Mouse (Mus musculus) cerebellum, postnatal 10 days (tissue): ENCODE results near the gene Cadps.

Experiments
- DNase-seq, 2 experiments: peaks; one replicate each; pipeline ENCODE4 v3.0.0; 2021; ENCODE audit warnings: mixed read lengths in 2 of 2

Gene Cadps

DNA sequence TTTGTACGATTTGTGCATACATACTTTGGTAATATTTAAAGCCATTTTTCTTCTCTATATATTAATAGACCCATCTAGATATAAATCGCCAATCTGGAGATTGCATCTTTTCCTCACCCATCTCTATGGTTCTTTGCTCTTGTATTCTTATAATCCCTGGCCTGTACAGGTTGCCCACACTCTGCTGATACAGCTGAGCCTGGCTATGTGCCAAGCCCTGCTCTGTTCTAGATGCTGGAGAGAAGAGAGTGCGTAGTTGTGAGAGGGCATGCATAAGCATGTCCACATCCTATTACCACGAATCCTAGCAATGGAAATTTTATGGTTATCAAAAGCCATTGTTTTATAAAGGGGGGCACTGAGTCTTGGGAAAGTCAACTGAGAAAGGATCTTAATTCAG, 360.7 kb downstream of the Cadps start:
- peak; percentile 52 to 57 for DNase-seq

DNA sequence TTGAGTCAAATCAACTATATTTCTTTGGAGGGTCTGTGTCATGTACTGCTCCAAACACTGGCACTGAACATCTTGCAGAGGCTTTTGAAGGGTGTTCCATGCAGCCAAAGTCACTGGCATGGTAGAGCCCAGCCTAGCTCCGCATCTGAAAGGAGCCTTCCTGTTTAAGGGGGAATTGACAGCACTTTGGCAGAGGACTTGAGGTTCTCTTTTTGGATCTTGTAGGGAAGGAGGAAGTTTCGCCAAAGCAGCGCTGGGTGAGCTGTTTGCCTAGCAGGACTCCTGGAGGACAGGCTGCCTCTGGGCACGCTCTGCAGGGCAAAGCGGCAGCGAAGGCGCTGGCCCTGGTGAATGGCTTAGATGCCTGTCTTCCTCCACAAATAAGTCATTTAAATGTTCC, 363.2 kb downstream of the Cadps start:
- DNase-seq: peak; percentile 51 to 62

- DNase-seq: no peak
These were observed 367.8 kb downstream of the Cadps start for GRCm38 (mm10) chr14:12455064-12455591.

- peak; percentile 27 to 31 for DNase-seq
These were observed 372.1 kb downstream of the Cadps start for GRCm38 (mm10) chr14:12450807-12451206.

- DNase-seq: no peak
These were observed 374.0 kb downstream of the Cadps start for GRCm38 (mm10) chr14:12448883-12449282.

- DNase-seq: no peak
These were observed 381.9 kb downstream of the Cadps start for GRCm38 (mm10) chr14:12441019-12441418.

- no peak for DNase-seq
These were observed 384.9 kb downstream of the Cadps start for GRCm38 (mm10) chr14:12437976-12438375.

DNA sequence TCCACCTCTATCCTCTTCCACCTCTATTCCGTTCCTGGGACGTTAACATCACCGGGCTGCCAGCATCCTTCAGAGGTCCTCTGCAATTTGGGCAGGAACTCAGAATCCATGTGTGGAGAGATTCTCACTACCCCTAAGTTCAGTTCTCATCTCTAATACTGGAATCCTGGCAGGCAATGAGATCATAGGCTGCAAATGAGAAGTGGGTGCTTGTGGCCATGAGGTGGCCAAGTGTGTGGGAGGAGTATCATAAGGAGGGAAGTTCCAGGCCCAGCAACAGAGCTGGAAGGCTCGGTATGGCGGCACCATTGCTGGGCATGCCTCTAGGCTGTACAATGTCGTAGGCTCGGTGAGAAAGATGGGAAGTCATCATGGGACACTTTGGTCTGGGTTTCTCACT, 385.5 kb downstream of the Cadps start:
- no peak for DNase-seq

DNA sequence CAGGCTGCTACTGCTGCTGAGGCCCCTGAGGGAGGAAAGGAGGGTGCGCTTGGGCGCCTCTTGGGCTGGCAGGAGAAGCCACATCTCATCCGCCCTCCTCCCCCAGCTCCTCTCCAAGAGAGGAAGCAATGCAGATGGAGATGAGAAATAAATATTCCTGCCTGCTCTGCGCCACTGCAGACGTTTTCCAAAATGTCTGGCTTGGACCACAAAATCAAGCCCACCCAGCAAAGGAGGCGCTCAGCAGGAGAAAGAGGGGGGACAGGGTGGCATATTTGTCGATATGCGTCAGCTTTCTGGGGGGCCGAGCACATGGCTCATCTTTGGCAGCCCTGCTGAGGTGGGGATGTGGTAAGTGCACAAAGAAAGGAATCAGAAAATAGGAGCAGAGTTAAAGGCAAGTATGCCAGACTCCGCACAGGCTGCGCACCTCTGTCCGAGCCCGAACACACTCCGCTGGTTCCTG, 385.9 kb downstream of the Cadps start:
- DNase-seq: no peak

DNA sequence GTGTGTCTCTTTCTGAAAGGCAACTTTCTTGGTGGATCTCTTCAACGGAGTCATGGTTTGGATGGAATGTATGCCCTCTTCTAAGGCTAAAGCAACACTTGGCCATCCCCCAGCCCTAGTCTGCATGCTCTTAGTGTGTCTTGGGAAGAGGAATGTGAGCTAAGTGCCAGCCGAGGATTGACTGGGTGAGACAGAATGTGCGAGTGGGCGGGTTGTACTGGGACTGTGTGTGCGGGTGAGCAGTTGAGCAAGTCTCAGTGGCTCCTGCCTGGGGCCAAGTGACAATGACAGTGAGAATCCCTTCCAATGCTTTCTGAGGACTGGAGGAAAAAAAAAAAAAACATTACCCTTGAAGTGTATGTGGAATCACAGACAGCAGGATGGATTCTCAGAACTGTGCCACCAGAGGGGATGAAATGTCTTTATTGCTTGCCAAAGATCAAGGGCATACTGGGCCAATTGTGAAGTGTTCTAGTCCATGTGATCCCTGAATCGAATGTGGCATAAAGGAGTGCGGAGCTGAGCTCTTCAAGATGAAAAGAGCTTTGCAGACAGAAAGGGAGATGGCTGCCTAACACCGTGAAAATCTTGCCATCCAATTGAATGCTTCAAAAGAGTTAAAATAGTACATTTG, 394.7 kb downstream of the Cadps start:
- peak; percentile 15 to 20 for DNase-seq

GRCm38 (mm10) chr14:12425311-12425710, 397.6 kb downstream of the Cadps start:
- peak; percentile 62 to 74 for DNase-seq

GRCm38 (mm10) chr14:12410276-12410675, 412.6 kb downstream of the Cadps start:
- DNase-seq: no peak

DNA sequence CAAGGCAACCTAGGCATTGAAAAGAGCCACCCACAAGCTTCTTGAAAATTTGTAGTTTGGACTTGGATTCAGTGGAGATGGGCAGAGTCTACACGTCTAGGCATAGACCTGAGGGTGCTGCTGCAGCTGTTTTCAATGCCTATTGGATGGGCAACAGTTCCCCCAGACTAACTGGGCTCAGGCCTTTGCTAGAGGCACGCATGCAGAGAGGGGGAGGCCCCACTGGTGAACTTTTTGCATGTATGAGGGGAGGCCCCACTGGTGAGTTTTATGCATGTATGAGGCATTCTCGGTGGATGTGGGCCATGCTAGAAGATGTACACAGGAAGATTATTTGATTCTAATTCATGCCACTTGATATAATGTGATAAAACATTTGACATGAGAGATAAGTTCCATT, 413.1 kb downstream of the Cadps start:
- no peak for DNase-seq

DNA sequence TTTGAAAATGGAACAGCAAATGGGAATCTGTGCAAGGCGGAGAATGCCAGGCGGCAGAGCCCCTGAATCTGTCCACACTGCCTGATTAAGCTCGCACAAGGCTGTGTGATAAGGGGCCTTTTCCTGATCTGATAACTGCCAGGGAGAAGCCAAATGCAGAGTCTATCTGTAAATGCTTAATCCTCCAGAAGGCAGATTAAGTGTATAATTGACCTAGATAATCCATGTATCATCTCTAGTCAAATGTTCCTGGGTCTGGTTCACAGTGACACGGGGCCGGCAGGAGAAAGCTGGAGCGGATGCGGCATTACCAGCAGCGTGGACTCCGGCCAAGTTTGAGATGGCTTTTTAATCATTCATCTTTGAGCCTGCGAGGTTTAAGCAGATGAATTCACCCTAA, 416.3 kb downstream of the Cadps start:
- DNase-seq: peak; percentile 79 to 80

DNA sequence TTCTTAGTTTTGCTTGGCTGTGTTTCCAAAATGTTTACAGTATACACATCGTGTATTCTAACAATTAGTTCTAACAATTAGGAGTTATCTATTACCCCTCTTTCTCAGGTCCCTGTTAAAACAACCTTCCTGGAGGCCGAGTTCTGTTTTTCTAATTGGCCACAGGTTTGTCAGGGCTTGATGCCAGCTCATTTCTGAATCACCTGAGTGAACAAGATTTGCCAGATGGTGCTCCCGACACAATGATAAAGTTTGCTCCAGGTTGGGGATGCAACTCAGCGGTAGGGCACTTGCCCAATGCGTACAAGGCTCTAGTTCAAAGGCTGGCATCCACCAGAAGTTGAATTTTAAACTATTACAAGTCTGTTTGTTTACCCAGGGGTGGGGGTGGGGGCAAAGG, 417.7 kb downstream of the Cadps start:
- DNase-seq: peak; percentile 53 to 55

DNA sequence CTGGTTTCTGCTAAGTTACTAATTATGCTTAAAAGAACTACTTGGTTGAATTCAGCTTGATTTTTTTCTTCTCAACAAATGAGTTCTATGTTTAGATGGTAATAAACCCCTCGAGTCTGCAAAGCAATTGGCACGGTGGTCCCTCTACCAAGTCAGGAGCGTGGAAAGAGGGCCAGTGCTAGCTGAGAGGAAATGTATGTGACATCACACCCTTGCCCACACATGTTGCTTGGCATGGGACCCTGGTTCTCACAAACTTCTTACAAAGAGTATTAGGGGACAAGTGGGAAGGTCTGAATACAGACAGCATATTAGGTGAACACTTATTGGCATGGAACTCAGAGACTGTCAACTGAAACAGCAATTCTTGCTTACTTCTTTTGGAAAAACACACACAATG, 418.2 kb downstream of the Cadps start:
- DNase-seq: no peak

- no peak for DNase-seq
These were observed 418.8 kb downstream of the Cadps start for GRCm38 (mm10) chr14:12404052-12404451.

- DNase-seq: peak in 1 of 2 experiments; percentile 22
These were observed 422.8 kb downstream of the Cadps start for GRCm38 (mm10) chr14:12400116-12400515.

DNA sequence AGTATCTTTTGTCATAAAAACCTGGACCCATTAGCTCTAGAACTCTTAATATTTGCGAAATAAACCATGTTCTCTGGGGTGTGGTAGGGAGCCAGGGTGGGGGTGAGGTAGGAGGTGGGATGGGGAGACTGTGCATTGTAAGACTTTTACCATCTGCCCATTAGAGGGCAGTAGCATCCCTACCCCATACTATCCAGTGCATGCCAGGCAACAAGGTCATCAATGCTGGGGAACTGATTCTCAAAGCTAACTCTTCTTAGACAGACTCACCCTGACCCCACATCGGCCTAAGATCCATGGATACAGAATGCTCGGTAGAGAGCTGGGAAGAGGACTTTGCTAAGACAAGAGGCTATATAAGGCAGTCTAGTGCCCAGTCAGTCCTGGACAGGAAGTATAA, 425.3 kb downstream of the Cadps start:
- peak; percentile 27 for DNase-seq

DNA sequence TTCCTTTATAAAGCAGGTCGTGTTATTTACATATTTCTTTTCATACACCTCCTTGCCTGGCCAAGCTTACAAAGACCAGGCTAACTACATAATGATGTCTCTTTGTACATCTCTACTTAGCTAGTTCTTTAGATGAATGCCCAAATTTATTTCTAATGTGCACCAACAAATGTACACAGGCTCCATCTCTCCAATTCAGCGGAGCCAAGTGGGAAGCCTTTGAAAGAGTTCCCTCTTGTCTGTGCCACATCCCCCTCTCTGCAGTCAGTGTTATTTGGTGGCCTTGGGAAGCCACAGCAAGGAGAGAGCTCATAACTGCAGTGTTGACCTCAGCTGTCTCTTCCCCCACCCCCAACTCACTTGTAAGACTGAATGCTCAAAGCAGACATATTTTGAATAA, 428.6 kb downstream of the Cadps start:
- no peak for DNase-seq

GRCm38 (mm10) chr14:12393271-12393861, 429.5 kb downstream of the Cadps start:
- DNase-seq: peak; percentile 49 to 69

DNA sequence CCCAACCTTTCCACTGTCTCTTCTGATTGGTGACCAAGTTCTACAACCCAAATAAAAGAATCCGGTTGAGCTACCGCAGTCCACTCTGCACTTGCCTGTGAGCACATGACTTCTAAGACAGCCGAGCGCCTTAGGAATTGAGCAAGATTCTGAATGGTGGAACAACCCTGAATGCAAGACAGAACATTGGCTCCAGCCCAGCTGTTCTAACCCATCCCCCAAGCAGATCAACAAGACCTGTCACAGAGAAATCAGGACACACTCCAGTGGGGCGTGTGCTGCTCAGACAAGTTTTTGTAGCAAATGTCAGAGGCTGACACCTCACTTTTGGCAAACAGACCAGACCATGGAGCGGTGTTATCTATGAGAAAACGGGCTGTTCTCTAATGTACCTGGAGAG, 431.7 kb downstream of the Cadps start:
- peak; percentile 54 to 57 for DNase-seq

DNA sequence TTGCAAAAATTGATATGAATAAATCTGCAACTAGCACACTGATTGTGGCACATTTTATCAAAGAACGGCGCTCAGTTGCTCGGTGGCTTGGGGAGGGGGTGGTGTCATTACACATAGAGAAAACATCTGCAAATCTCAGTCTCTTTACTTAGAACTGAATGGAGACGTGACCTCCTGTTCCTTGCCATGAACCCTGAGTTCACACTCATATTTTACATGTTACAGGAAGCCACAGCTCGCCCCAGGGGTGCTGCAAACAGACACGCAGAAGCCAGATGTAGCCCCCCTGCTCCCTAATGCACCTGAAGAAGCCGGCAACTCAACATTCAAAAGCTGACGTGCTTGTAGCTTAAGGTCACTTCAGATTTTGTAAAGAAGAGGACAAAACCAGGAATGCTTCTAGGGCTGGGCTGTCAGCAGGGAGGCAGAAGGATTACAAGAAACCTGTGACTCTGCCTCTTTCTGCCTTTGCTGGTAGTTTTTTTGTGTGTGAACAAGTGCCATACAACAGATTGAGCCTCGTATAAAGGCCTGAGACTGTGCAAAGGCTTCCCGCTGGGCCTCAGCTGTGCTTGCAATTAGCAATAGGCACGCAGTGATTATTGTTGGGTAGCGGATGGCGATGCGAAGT, 434.0 kb downstream of the Cadps start:
- DNase-seq: peak; percentile 92 to 96

GRCm38 (mm10) chr14:12388192-12388795, 434.6 kb downstream of the Cadps start:
- DNase-seq: peak; percentile 54 to 65
